Mouse (Mus musculus) gastrocnemius, postnatal 14 days (tissue): ENCODE results near the gene Heatr5a. TPM values are rescaled to one million over a fixed set of nuclear protein-coding genes. Genes with fewer than 3 reads are reported as not detected.
A peak's percentile ranks its signal among the peaks of the same experiment; 100 is the strongest.

Experiments
- DNase-seq: peaks from one replicate; pipeline ENCODE4 v3.0.0; 2021; ENCODE audit warnings: mixed read lengths
- intact Hi-C: fragments of 180-260 bp; cut with DNase I; formaldehyde crosslinking; loops from one replicate; pipeline ENCODE4 v1.15.1; 2025; ENCODE audit warnings: low total_unique reads
- total RNA-seq, 2 experiments: library from RNA; stranded (reverse); gene quantifications; 2 replicates each; pipeline ENCODE4 v1.2.3; 2021

Heatr5a gene
- total RNA-seq, 2 experiments from 2014 or later: 14.1 to 17.9 TPM

DNA sequence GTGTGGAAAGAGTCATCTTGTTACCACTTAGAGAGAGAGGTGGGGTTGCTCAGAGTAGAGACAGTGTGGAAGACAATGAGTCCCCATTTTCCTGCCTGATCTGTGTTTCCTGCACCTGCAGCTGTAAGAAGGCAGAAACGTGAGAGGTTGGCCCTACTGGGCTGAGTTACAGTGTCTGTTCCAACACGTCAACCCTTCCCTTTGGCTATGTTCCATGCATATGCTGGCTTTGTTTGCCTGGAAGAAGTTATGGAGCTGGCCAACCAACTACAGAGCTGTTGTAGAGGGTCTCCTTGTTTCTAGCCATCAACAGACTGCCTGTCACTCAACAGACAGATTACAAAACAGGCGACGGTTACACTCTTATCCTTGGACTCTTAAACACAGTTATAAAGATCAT lies 74.2 kb downstream of the Heatr5a start:
- DNase-seq: no peak
- intact Hi-C loops: loop anchor here (10.0 kb wide), 1 partner anchor 72 kb away; the partner anchor contains the start of gene Hectd1

DNA sequence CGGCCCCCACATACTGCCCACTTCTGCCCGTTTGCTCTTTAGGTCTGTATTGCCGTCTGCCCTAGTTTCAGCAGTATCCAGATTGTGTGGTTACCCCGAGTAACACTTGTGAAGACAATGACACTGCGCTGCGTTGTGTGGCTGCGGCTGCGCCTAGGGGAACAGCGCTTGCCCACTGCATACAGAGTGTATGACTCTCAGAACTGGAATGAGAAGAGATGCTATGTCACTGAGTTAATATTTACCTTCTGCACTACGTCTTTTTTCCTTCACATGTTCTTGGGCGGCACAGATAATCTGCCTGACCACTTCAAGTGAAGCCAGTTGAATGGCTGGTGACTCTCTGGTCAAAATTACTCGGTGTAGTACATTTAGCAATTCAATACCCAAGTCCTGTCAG lies 82.5 kb downstream of the Heatr5a start:
- DNase-seq: no peak
- intact Hi-C loops: no loop called here

DNA sequence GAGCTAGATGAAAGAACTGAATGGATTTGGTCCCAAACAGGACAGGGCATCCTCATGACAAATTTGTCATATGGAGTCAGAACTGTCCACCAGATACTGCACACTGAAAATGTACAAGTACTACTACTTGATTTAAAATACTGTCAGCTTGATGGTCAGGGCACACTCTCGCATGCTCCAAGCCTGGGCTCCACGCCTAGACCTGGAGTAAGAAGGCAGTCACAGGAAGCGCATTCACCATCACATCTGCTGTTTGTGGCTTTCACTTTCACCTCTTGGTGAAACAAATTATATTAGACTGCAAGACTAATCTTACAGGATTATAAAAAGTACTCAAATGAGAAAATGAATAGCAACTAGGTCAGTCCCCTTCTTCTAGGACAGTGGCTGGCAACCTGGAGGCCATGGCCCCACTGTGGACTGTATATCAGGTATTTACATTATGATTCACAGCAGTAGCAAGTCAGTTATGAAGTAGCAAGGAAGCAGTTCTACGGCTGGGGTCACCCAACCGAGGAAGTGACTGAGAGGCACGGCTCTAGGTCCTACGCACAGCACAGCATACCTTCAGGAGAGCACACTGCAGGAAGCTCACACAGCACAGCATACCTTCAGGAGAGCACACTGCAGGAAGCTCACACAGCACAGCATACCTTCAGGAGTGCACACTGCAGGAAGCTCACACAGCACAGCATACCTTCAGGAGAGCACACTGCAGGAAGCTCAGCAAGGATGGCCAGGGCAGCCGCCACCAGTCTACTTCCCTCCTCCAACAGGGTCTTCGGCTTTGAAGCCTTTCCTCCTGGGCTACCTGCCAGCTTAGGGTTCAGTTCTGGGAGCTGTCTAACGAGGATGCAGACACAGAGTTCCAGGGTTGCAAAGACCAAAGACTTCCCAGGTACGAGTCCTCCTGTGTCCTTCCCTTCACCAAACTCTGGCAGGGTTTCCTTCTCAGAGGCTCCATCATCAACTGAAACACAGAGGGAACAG lies 83.5 kb downstream of the Heatr5a start:
- no peak for DNase-seq
- intact Hi-C loops: no loop called here

DNA sequence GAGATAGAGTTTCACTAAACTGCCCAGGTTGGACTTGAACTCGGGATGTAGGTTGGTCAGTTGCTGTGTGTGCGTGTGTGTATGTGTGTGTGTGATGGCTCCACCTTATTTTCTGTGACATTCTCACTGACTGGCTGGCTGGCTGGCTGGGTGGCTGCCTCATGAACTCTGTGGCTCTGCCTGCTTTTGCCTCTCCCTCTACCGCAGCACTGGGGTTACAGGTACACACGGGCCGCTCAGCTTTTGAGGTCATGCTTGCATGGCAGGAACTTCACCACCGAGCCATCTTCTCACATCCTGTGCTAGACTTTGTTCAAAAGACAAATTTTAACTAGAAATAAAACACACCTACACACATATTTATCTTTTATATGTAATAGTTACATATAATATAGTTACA lies 84.8 kb downstream of the Heatr5a start:
- intact Hi-C loops: no loop called here
- no peak for DNase-seq

DNA sequence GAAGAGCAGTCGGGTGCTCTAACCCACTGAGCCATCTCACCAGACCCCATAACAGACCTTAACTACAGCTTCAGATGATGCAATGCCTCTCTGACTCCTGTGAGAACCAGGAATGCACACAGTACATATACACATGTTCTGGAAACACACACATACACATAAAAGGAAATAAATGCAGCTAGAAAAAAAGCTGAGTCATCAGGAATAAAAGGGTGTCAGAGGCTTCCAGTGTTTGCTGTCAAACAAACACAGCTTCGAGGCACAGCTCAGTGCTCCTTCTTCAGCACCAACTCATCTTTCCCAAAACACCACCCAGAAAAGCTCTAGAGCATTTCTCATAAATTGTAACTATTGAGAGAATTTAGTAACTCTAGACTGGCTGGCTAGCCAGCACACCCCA lies 86.3 kb downstream of the Heatr5a start:
- intact Hi-C loops: no loop called here
- DNase-seq: no peak

DNA sequence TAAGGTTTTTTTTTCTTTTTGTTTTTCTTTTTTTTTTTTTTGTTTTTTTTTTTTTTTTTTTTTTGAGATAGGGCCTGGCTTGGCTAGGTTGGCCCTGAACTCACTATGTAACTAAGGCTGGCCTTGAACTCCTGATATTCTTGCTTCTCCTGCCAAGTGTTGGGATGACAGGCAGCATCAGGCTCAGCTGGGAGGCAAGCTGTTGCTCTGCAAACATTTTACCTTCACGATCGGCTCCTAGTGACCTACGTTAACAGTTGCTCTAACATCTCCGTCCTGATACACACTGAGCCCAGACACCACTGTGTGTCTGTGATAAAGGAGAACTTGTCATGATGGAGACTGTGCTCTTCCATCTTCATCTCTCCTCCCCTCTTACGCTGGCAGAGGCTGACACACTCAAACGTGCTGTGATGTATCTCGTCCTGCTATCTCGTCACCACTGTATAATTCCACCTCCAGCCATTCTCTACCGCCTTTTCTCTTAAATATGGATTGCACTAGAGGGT lies 87.8 kb downstream of the Heatr5a start:
- DNase-seq: no peak
- intact Hi-C loops: no loop called here

DNA sequence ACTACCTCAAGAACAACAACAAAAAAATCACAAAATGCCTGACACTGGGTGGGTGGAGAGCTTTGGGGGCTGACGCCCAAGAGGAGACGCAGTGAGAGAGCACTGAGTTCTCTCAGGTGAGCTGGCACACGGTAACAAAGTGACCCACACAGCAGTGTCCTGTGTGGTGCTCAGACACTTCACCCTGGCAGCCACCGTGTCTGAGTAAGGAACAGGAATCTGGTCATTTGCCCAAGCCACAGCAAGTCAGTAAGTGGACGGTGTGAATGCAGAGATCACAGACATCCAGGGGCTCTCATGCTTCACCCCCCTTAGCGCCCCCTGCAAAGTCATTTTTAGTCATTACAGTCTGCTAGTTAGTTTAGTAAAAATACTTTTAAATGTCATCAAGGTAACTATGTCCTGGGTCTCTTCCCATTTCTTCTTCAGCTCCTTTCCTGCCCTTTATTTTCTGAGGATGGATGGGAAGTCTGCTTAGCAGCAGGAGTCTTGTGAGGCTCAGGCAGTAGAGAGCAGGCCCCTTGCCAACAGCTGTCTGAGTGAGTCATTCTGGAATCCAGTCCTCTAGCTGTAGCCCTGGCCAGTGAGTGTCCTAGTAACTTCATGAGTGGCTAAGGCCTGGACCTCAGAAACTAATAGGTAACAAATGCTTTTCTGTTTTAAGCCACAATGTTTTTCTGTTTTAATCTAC lies 88.4 kb downstream of the Heatr5a start:
- intact Hi-C loops: no loop called here
- DNase-seq: peak; percentile 89

DNA sequence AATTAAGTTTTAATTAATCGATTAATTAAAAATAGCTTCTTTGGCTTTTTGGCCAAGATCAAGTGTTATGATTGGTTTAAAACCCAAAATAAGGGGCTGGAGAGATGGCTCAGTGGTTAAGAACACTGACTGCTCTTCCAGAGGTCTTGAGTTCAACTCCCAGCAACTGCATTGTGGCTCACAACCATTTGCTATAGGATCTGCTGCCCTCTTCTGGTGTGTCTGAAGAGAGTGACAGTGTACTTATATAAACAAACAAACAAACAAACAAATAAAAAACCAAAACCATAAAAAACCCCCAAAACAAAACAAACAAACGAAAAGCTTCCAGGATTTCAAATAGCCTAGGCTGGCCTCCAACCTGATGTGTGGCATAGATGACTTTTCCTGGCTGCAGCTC lies 89.3 kb downstream of the Heatr5a start:
- intact Hi-C loops: no loop called here
- DNase-seq: no peak

DNA sequence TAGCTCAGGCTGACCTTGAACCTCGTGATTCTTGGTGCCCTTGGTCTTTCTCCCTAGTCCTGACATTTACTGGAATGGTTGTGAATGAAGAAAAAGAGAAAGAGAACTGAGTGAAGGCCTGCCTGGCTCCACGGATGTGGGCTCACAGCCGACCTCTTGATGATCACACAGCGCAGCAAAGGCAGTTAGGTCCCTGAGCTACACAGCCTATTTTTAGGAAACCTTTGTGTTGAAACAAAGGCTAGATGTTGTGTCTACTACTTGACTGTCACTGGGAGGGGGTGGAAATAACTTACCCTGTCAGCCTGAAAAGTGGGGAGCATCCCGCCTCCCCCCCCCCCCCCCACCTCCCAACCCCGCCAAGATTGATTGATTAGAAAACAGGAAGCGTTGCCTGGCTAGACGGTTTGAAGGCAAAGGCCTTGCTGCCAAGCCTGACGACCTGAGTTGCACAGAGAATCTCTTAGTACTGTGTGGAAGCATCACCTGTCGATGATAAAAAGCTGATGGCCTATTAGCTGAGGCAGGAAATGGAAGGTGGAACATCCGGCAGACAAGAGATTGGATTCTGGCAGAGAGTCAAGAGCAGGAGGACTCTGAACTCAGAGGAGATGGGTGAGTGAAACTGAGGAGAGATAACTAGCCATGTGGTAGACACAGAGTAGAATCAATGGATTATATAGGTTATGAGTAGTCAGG lies 99.5 kb downstream of the Heatr5a start:
- intact Hi-C loops: no loop called here
- DNase-seq: no peak

DNA sequence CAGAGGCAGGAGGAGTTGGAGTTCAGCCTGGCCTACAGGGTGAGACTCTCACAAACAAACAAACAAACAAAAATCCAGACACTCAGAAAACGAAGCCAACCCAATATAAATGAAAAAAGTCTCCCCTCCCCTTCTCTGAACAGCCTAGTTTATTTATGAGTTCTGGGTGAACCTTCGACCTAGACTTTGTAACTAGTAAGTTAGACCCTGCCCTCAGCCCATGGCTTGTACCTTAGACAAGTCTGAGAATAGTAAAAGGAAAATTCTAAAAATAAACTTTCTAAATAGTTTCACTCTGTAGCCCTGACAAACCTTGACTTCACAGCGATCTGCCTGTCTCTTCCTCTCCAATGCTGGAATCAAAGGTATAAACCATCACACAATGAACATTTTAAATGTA lies 101.6 kb downstream of the Heatr5a start:
- no peak for DNase-seq
- intact Hi-C loops: no loop called here

DNA sequence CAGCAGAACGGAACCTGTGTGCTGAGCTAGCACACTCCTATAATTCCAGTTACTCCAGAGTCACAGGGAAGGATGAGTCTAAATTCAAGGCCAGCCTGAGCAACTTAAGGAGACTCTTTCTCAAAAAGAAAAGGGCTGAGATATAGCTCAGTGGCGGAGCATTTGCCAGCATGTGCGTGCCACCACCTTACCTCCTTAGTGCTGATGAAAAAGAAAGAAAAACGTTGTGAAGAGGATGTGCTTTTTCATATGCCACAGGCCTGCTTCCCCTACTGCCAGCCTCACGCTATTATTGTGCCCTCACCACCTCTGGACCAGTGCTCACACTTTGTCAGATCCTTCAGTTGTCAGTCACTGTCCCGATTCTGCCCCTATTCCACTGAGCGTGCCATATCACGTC lies 104.0 kb downstream of the Heatr5a start:
- intact Hi-C loops: no loop called here
- DNase-seq: no peak

DNA sequence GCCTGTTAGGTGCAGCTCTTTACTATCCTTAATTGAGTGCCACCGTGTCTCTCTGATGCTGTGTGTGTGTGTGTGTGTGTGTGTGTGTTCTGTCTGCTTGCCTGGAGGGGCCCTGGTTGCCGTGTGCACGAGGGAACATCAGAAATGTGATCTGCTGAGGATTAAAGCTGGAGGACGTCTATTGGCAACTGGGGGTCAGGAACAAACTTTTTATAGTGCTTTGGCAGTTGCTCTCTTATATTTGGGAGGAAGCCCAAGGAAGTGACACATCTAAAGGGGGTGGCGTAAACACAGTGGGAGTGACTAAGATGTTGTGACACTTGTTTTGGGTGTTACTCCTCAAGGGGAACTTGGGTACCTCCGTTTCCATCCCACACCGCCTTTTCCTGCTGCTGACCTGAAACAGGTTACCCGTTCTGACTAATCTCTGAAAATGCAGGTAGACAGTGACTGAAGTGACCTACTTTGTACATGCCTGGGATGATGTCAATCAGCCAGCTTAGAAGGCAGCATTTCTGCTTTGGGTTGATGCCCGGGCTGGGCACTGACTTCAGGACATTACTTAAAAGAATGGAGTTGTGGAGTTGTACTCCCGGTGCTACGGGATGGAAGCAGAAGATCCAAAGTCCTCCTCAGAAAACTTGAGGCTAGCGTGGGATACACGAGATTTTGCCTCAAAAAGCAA lies 104.8 kb downstream of the Heatr5a start:
- peak; percentile 46 for DNase-seq
- intact Hi-C loops: no loop called here

DNA sequence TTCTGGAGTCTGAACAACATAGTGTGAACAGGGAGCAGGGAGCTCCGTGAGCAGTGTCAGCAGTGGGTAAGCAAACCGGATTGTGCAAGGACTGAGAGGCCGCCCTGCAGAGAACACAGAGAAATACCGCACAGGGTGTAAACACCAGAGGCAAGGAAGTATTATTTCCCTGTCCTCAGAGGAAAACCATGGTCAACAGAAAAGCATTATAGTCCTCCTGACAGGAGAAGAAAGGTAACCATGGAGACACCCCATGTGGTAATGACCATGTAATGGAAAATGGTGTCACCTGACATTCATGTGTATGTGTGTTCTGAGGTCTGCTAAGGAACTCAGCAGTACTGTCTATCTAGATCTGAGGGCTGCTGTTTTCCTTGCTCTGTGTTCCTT lies 105.3 kb downstream of the Heatr5a start:
- intact Hi-C loops: no loop called here
- no peak for DNase-seq

DNA sequence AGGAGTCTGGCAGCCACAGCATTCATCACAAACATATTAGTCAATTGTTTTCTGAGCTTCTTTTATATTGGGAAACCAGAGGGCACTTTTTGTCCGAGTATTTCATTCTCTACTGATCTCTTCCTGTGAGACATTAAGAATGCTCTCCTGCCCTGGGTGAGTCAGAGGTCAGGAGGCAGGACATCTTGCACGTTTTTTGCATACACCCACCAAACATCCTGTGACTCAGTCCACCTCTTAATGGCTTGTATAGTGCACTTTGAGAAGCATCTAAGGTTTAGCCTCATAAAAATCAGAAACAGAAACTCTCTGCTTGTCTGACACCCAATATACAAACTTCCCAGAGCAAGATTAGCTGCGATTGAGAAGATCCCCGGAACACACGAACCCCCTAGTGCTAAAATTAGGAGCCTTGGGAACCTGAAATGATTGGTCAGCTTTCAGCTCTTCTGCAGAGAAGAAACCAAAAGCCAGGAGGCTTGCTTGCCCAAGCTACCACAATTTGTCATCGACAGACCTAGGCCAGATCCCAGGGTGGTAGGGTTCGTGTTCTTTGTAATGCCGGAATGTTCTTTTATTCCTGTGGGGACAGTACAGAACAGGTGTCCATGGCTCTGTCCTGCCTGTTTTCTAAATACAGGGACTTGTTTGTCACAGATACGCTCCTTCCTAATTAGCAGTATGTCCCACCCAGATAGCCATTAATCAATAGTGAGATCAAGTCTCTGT lies 105.9 kb downstream of the Heatr5a start:
- intact Hi-C loops: no loop called here
- no peak for DNase-seq

DNA sequence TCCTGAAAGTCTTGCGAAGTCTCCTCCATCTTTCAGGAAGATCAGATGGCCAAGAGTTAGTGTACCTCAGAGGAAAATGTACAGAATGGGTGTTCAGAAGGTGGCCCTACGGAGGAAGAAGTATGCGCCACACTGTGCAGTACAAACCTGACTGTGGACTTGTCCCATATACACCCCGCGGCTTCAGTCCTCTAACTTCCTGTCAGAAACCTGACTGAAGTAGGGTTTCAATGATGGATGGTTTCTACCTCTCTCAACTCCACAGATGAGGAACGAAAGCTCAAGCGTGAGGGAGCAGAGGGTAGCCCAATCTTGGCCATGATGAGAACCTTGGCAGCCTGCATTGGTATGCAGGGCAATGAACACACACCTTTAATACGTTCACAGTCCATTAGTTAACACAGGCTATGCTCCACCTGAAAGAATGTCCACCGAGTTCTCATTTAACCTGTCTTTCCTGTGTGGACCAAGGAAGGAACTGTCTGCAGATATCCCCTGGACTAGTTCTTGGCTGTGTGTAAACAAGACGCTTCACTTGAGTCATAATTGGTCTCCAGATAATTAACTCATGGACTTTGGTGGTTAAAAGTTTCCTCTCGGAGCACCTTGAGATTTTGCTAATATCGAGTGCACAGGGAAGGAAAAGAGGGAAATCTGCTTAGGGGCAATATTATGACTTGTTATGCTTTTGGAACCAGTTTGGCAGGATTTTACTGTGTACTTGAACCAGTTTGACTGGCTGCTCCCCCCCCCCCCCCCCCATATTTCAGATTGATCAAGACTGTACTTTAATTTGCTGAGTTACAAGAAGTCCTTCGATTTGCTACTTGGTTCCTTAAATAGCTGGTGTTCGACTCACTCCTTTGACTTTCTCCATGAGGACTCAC lies 107.8 kb downstream of the Heatr5a start:
- DNase-seq: no peak
- intact Hi-C loops: no loop called here

DNA sequence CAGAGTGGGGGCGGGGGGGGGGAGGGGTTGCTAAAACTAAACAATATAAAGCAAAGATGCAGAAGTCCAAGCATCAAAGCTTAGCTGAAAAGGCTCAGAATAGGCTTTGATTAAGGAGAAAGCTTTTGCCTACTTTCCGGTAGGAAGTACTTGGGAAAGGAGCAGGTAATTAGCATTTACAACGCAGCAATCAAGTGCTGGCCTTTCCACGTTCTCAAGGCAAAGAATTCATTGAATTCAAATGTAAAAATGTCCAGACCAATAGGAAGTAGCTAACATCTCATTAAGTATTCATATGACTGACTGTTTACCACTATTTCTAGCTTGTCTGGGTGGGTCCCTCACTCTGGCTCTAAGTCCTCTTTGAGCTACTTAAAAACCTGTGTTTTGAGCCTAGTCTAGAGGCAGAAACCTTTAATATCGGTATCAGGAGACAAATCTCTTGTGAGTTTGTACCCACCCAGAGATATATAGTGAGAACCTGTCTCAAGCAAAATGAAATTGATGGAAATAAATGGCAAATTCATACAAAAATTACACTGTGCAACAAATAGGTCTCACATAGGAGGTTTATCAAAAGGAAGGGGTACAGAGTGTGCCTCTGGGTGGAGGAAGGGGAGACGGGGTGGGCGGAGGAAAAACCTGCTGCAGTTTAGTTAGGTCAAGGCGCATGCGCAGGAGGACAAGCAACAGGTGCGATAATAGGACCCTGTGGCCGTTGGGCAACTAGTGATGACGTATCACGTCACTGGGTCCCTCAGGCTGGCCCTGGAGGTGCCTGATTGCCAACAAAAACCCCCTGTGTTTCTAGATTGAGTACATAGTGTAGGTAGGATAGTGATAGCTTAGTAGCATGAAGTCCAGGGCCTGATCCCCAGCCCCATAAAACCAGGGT lies 112.7 kb downstream of the Heatr5a start:
- intact Hi-C loops: no loop called here
- DNase-seq: no peak

DNA sequence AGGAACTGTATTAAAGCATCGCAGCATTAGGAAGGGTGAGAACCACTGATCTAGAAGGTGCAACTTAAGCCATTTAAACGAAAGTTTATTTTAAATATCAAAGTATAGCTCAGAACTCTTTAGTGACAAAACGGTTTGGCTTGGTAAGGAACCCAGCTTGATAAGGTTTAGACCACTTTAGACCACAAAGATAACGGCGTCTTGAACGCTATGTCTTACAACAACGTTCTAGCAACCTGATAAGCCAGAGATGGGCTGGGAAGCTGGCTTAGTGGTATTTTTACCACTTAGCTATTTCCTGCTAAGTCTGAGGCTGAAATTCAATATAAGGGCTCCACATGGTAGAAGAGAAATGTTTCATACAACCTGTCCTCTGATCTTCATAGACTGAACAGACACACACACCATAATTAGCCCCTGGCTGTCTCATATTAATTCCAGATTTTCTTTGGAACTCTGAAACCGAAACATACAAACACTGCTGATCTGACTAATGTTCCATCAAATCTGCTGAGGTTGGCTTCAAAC lies 114.3 kb downstream of the Heatr5a start:
- DNase-seq: no peak
- intact Hi-C loops: no loop called here
